Mouse (Mus musculus): ENCODE results near the gene Cps1. TPM values are rescaled to one million over a fixed set of nuclear protein-coding genes. Genes with fewer than 3 reads are reported as not detected.

Cps1 gene
- total and polyA plus RNA-seq, 3 experiments = 0.05 to 0.13 TPM; not detected in 1

- TF ChIP-seq POLR2A (IDR thresholded peaks at IDR 0.05; ENCODE audit: low read depth, low read length) = no peak
- no peak for TF ChIP-seq PAX5 (IDR thresholded peaks at IDR 0.05; ENCODE audit: low read length)
- TF ChIP-seq JUN (IDR thresholded peaks at IDR 0.05; ENCODE audit: insufficient read depth, low read depth, low read length) = no peak
- TF ChIP-seq E2F4 (IDR thresholded peaks at IDR 0.05; ENCODE audit: insufficient replicate concordance, low read depth, low read length) = no peak
- TF ChIP-seq NRF1 (IDR thresholded peaks at IDR 0.05; ENCODE audit: low read depth, low read length) = no peak
- no peak for TF ChIP-seq CHD1 (IDR thresholded peaks at IDR 0.05; ENCODE audit: low read depth, low read length)
- TF ChIP-seq ZMIZ1 (IDR thresholded peaks at IDR 0.05; ENCODE audit: low read depth, low read length) = no peak
- H3K4me3 ChIP-seq (replicated peaks in 1 of 3; ENCODE audit: low read depth in 2 of 3, low read length in 2 of 3, poor library complexity in 1 of 3) = no peak overlapping the region
- no peaks in the 10 kb centered on the region for H3K4me1 ChIP-seq (ENCODE audit: control insufficient read depth in 1 of 2, insufficient read depth in 2 of 2)
- no peaks in the 10 kb centered on the region for H3K27me3 ChIP-seq (replicated peaks)
- no peak for DNase-seq (ENCODE audit: extremely low read depth)
- no peaks in the 10 kb centered on the region for H3K79me2 ChIP-seq (replicated peaks; ENCODE audit: control insufficient read depth, extremely low read depth, insufficient read depth, poor library complexity, severe bottlenecking)
- no peaks in the 10 kb centered on the region for H3K36me3 ChIP-seq (replicated peaks in 1 of 2; ENCODE audit: control insufficient read depth in 1 of 2, insufficient read depth in 1 of 2, low read length in 1 of 2)
- in situ Hi-C loops (cut with MboI; ENCODE audit: low pct_ligation_motif_present, low pct_unique_long_range_greater_than_20kb, low sequenced_read_pairs) (no loop called here), dilution Hi-C loops (cut with MboI; ENCODE audit: extremely low pct_ligation_motif_present, extremely low pct_unique_long_range_greater_than_20kb, low sequenced_read_pairs) (no loop called here)
- no peak overlapping the region for H3K4me2 ChIP-seq (ENCODE audit: insufficient read depth, low read depth, poor library complexity, severe bottlenecking)
- no peak overlapping the region for H3K27ac ChIP-seq (ENCODE audit: insufficient read depth, low read depth)
- no peak overlapping the region for H3K9ac ChIP-seq (ENCODE audit: insufficient read depth, low read depth)
- H3K9me3 ChIP-seq (replicated peaks; ENCODE audit: low read length) = no peaks in the 10 kb centered on the region
Measured at GRCm38 (mm10) chr1:67103476-67104248, 19.2 kb upstream of the Cps1 start.

- no peak for DNase-seq (ENCODE audit: extremely low read depth)
- Histone ChIP-seq H3K9me3 (replicated peaks; ENCODE audit: low read length) (no peaks in the 10 kb centered on the region), H3K27me3 (replicated peaks) (no peaks in the 10 kb centered on the region), H3K4me2 (ENCODE audit: insufficient read depth, low read depth, poor library complexity, severe bottlenecking) (no peak overlapping the region), H3K27ac (ENCODE audit: insufficient read depth, low read depth) (no peak overlapping the region), H3K36me3 (replicated peaks in 1 of 2; ENCODE audit: control insufficient read depth in 1 of 2, insufficient read depth in 1 of 2, low read length in 1 of 2) (no peaks in the 10 kb centered on the region), H3K4me3 (replicated peaks in 1 of 3; ENCODE audit: low read depth in 2 of 3, low read length in 2 of 3, poor library complexity in 1 of 3) (no peak overlapping the region), H3K4me1 (ENCODE audit: control insufficient read depth in 1 of 2, insufficient read depth in 2 of 2) (no peaks in the 10 kb centered on the region), H3K9ac (ENCODE audit: insufficient read depth, low read depth) (no peak overlapping the region), H3K79me2 (replicated peaks; ENCODE audit: control insufficient read depth, extremely low read depth, insufficient read depth, poor library complexity, severe bottlenecking) (no peaks in the 10 kb centered on the region)
- in situ Hi-C loops (cut with MboI; ENCODE audit: low pct_ligation_motif_present, low pct_unique_long_range_greater_than_20kb, low sequenced_read_pairs) (no loop called here), dilution Hi-C loops (cut with MboI; ENCODE audit: extremely low pct_ligation_motif_present, extremely low pct_unique_long_range_greater_than_20kb, low sequenced_read_pairs) (no loop called here)
- TF ChIP-seq KAT2A (IDR thresholded peaks at IDR 0.05; ENCODE audit: insufficient replicate concordance, low read length) = no peak
- no peak for TF ChIP-seq RCOR1 (conservative IDR thresholded peaks at IDR 0.05; ENCODE audit: low read depth, low read length)
- no peak for TF ChIP-seq JUN (IDR thresholded peaks at IDR 0.05; ENCODE audit: insufficient read depth, low read depth, low read length)
- TF ChIP-seq GABPA (IDR thresholded peaks at IDR 0.05; ENCODE audit: insufficient replicate concordance, low read depth, low read length) = no peak
- no peak for TF ChIP-seq ZC3H11A (IDR thresholded peaks at IDR 0.05; ENCODE audit: low read depth, low read length)
- TF ChIP-seq UBTF (IDR thresholded peaks at IDR 0.05; ENCODE audit: low read depth, low read length) = no peak
Measured at GRCm38 (mm10) chr1:67111621-67112298, 11.1 kb upstream of the Cps1 start.

All from CH12.LX (cell line).